Mouse (Mus musculus) forebrain, postnatal 0 days (tissue): ENCODE data around the gene H1fnt. TPM values are rescaled to one million over a fixed set of nuclear protein-coding genes. Genes with fewer than 3 reads are reported as not detected.

Experiments used
- ATAC-seq: fragments of 200-750 bp; cut with Nextera tagmentation; 2 replicates; pipeline ENCODE4 v1.8.0; 2017; ENCODE audit warnings: mild to moderate bottlenecking, moderate library complexity
- DNase-seq: peaks from one replicate; pipeline ENCODE4 v3.0.0-alpha.2; 2015
- H3K27ac ChIP-seq: fragments of 300-500 bp; sonication (generic); 2 replicates; pipeline ENCODE4 v1.5.1; 2014; ENCODE audit warnings: low read depth, mild to moderate bottlenecking, antibody characterized with exemption, low read length, moderate library complexity, mixed read lengths
- H3K27me3 ChIP-seq: fragments of 300-500 bp; sonication (generic); 2 replicates; pipeline ENCODE4 v1.6.1; 2014; ENCODE audit warnings: mild to moderate bottlenecking, low read length, mixed read lengths; ENCODE audit not compliant: insufficient read depth
- H3K36me3 ChIP-seq: fragments of 300-500 bp; sonication (generic); 2 replicates; pipeline ENCODE4 v1.6.1; 2014; ENCODE audit warnings: mild to moderate bottlenecking, moderate library complexity; ENCODE audit not compliant: insufficient read depth
- H3K4me1 ChIP-seq: fragments of 300-500 bp; sonication (generic); 2 replicates; pipeline ENCODE4 v1.6.1; 2014; ENCODE audit warnings: antibody characterized with exemption; ENCODE audit not compliant: insufficient read depth
- H3K4me2 ChIP-seq: fragments of 300-500 bp; sonication (generic); 2 replicates; pipeline ENCODE4 v1.6.1; 2014; ENCODE audit warnings: low read depth, mild to moderate bottlenecking, moderate library complexity
- H3K4me3 ChIP-seq: fragments of 300-500 bp; sonication (generic); 2 replicates; pipeline ENCODE4 v1.5.1; 2014; ENCODE audit warnings: low read depth, low read length, mixed read lengths
- H3K9ac ChIP-seq: fragments of 300-500 bp; sonication (generic); 2 replicates; pipeline ENCODE4 v1.6.1; 2014; ENCODE audit warnings: mild to moderate bottlenecking
- H3K9me3 ChIP-seq: fragments of 300-500 bp; sonication (generic); 2 replicates; pipeline ENCODE4 v1.6.1; 2016; ENCODE audit warnings: low read length
- CTCF ChIP-seq: sonication (generic); IDR thresholded peaks from 2 replicates; pipeline ENCODE4 v1.5.1; 2016; ENCODE audit warnings: antibody characterized with exemption, control low read depth, low read depth
- WGBS: fragments of 180-500 bp; shearing (Covaris S2); extraction: QIAGEN DNeasy Blood & Tissue Kit; methylation state at CpG from one replicate; pipeline ENCODE4 v1.1.7; 2014; 5-methylcytosine and 5-hydroxymethylcytosine counted together
- polyA plus RNA-seq: library from polyadenylated mRNA; unstranded; fragments of >200 nt; fragmentation: Nextera tagmentation; extraction: Ambion mirVana; gene quantifications from 2 replicates; pipeline ENCODE4 v1.2.1, GENCODE M21; 2015
- total RNA-seq: library from RNA; depleted of rRNA; stranded (reverse); fragments of >200 nt; gene quantifications from 2 replicates; pipeline ENCODE4 v1.2.3, GENCODE M21; 2014

H1fnt gene
- total and polyA plus RNA-seq, 2 experiments from 2014 or later, result not detected

DNA sequence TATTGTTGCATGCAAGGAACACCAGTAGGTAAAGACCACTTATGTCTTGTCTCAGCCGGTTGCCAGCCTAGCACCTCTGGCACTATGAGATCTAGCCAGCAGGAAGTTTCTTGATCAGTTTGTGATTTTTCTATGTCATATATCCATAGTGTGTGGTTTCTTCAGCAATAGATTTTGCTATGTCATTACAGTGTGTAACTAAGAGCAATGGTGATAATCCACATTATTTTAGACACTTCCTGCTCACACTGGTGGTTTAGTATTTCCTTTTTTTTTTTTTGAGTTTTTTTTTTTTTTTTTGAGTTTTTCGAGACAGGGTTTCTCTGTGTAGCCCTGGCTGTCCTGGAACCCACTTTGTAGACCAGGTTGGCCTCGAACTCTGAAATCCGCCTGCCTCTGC, 21.7 kb downstream of the H1fnt start:
- Histone ChIP-seq H3K27ac (no peak overlapping the region), H3K9ac (no peak overlapping the region), H3K36me3 (no peaks in the 10 kb centered on the region), H3K9me3 (no peaks in the 10 kb centered on the region), H3K27me3 (no peaks in the 10 kb centered on the region), H3K4me1 (no peaks in the 10 kb centered on the region), H3K4me3 (no peak overlapping the region), H3K4me2 (no peak overlapping the region)
- DNase-seq (no peak), ATAC-seq (no peak)
- 88% methylated on average over 4 of the region's 4 CpGs for WGBS
- no peak for TF ChIP-seq CTCF

DNA sequence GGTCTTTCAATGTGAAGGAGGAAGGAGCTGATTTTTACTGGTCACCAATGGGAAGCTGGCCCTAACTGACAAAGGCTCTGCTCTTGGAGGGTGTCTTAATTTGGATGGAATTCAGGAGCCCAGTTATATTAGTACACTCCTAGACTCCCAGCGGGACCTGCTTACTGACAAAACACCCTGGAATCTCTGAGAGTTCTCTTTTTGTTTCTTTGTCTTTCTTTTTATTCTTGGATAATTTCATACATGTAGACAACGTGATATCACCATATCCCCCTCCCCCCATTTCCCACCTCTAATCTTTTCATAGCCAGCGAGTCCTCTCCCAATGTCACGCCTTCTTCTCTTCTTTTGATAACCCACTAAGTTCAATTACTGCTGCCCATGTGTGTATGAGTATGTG, 22.7 kb downstream of the H1fnt start, which contains the start of gene Olfr286:
Olfr286 (minus strand) TSS at position 101 of the 400 bp plus-strand sequence.
- H3K9me3 ChIP-seq, result no peaks in the 10 kb centered on the region
- DNase-seq, result no peak
- no peak within 1 kb of the TSS for H3K4me3 ChIP-seq
- ATAC-seq, result no peak
- no peaks in the 10 kb centered on the region for H3K27me3 ChIP-seq
- no peak within 1 kb of the TSS for H3K4me2 ChIP-seq
- WGBS, result 84% methylated on average over 4 of the region's 4 CpGs
- no peaks in the 10 kb centered on the region for H3K36me3 ChIP-seq
- no peaks in the 10 kb centered on the region for H3K4me1 ChIP-seq
- no peak within 1 kb of the TSS for H3K9ac ChIP-seq
- no peak for TF ChIP-seq CTCF
- no peak within 1 kb of the TSS for H3K27ac ChIP-seq

DNA sequence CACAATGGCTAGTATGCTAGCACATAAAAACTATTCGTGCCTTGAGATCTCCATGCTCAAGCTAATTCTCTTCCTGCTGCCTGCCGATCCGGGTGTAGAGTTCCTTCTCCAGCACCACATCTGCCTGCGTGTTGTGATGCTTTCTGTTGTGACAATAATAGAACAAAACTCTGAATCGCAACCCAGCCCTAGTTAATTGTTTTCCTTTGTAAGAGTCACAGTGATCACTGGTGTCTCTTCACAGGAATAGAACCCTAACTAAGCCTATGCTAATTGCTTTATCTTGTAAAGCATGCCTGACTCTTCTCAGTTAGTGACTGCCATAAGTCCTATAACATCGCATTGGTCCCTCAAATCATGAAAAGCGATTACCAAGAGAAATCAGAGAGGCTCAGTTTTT, 31.0 kb downstream of the H1fnt start:
- no peak for TF ChIP-seq CTCF
- no peaks in the 10 kb centered on the region for H3K27me3 ChIP-seq
- ATAC-seq, result no peak
- no peaks in the 10 kb centered on the region for H3K9me3 ChIP-seq
- no peaks in the 10 kb centered on the region for H3K36me3 ChIP-seq
- WGBS, result 64% methylated on average over 7 of the region's 7 CpGs
- no peak overlapping the region for H3K4me3 ChIP-seq
- H3K4me1 ChIP-seq, result no peaks in the 10 kb centered on the region
- no peak overlapping the region for H3K9ac ChIP-seq
- no peak for DNase-seq
- no peak overlapping the region for H3K4me2 ChIP-seq
- no peak overlapping the region for H3K27ac ChIP-seq

DNA sequence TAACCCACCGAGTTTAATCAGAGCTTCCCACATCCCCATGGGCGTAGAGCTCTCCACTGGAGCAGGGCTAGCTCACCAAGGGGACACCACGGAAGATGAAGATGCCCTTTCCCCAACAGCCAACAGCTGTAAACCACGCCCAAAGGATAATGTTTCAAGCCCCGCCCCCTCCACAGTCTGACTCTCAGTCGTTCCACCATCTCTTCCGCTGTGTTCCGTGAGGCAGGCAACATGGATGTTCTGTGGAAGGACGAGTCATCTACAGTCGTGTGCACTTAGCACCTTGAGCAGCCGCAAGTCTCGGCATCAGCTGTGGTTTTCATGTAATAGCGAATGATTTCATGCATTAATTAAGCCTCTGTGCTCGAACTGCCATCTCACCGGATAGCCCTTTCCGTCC, 31.5 kb downstream of the H1fnt start:
- Histone ChIP-seq H3K36me3 (no peaks in the 10 kb centered on the region), H3K27me3 (no peaks in the 10 kb centered on the region), H3K4me2 (no peak overlapping the region), H3K4me3 (no peak overlapping the region), H3K9ac (no peak overlapping the region), H3K9me3 (no peaks in the 10 kb centered on the region), H3K27ac (no peak overlapping the region), H3K4me1 (no peaks in the 10 kb centered on the region)
- TF ChIP-seq CTCF, result no peak
- no peak for ATAC-seq
- WGBS, result 45% methylated on average over 16 of the region's 16 CpGs
- DNase-seq, result no peak

DNA sequence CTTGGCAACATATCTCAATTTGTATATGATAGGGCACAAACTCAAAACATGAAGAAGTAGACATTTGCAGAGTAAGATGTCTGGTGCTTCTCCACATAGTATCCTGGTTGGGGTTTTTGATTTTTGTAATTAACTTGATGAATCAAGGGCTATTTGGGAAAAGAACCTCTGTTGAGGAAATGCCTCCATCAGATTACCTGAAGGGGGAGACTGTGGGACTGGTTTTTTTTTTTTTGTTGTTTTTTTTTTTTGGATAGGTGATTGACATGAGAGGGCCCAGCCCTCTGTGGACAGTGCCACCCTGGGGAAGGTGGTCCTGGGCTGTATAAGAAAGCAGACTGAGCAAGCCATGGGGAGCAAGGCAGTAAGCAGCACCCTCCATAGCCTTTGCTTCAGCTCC, 34.7 kb downstream of the H1fnt start:
- no peaks in the 10 kb centered on the region for H3K4me1 ChIP-seq
- no peak overlapping the region for H3K9ac ChIP-seq
- H3K4me2 ChIP-seq, result no peak overlapping the region
- no peak for DNase-seq
- no peaks in the 10 kb centered on the region for H3K27me3 ChIP-seq
- H3K27ac ChIP-seq, result no peak overlapping the region
- TF ChIP-seq CTCF, result no peak
- H3K36me3 ChIP-seq, result no peaks in the 10 kb centered on the region
- ATAC-seq, result no peak
- no peaks in the 10 kb centered on the region for H3K9me3 ChIP-seq
- no peak overlapping the region for H3K4me3 ChIP-seq

DNA sequence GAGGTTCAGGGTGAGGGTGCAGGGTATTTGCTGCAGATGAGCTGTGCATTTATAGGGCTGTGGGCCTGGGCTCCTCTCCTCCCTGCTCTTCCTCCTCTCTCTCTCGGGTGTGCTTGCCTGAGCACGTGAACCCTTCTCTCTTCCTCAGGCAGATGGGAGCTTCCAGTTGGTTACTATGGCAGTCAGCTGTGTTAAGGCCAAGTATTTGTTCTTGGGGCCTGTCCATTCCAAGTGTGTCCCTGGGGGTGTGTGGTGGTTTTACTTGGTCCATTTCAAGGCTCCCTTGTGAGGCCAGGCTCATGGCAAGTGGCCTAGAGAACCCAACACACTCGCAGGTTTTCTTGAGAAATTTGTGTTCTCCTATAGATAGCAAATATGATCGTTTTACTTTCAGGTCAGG, 36.2 kb downstream of the H1fnt start, which contains the start of the genes Gm44579 and Olfr287:
Gm44579 (minus strand) TSS at position 101 of the 400 bp plus-strand sequence.
Olfr287 (minus strand) TSS at position 180 of the 400 bp plus-strand sequence.
- Histone ChIP-seq H3K36me3 (no peaks in the 10 kb centered on the region), H3K4me3 (no peak within 1 kb of the TSS), H3K9me3 (no peaks in the 10 kb centered on the region), H3K27me3 (no peaks in the 10 kb centered on the region), H3K4me1 (no peaks in the 10 kb centered on the region), H3K9ac (no peak within 1 kb of the TSS), H3K27ac (no peak within 1 kb of the TSS), H3K4me2 (no peak within 1 kb of the TSS)
- 73% methylated on average over 4 of the region's 4 CpGs for WGBS
- no peak for DNase-seq
- no peak for ATAC-seq
- no peak for TF ChIP-seq CTCF

DNA sequence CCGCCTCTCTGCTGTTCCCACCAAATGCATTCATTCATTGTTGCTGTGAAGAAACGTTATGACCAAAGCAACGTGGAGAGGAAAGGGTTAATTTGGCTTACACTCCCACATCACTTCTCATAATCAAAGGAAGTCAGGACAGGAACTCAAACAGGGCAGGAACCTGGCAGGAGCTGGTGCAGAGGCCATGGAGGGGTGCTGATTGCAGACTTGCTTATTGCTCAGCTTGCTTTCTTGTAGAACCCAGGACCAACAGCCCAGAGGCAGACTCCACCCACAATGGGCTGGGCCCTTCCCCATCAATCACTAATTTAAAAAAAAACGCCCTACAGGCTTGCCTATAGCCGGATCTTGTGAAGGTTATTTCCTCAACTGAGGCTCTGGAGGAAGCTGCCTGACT, 43.0 kb downstream of the H1fnt start:
- H3K27ac ChIP-seq, result no peak overlapping the region
- H3K4me2 ChIP-seq, result no peak overlapping the region
- no peak for TF ChIP-seq CTCF
- ATAC-seq (no peak), DNase-seq (no peak)
- no peaks in the 10 kb centered on the region for H3K4me1 ChIP-seq
- H3K9ac ChIP-seq, result no peak overlapping the region
- 69% methylated on average over 5 of the region's 5 CpGs for WGBS
- no peaks in the 10 kb centered on the region for H3K9me3 ChIP-seq
- no peak overlapping the region for H3K4me3 ChIP-seq
- H3K36me3 ChIP-seq, result no peaks in the 10 kb centered on the region
- no peaks in the 10 kb centered on the region for H3K27me3 ChIP-seq
